Mouse (Mus musculus) erythroblast, embryonic 14.5 days (primary cell): ENCODE data around the gene Kif1b.

Source experiments
- GATA1 ChIP-seq: IDR thresholded peaks from 2 replicates; pipeline ENCODE4 v1.6.1; 2012; ENCODE audit warnings: low read length, inconsistent platforms, mixed read lengths
- TAL1 ChIP-seq: IDR thresholded peaks from 3 replicates; pipeline ENCODE4 v1.6.1; 2012; ENCODE audit warnings: low read length, inconsistent platforms, mixed read lengths

- TF ChIP-seq GATA1 (no peak), TAL1 (no peak)
Measured at GRCm38 (mm10) chr4:149147528-149147927, 160.0 kb downstream of the Kif1b start.
